Mouse (Mus musculus) retina, adult 2 months (tissue): ENCODE measurements around the gene Fam111a.

ENCODE experiments used
- DNase-seq: peaks from one replicate; pipeline ENCODE4 v3.0.0-alpha.2; 2012; ENCODE audit warnings: low read depth, low spot score

Fam111a gene

GRCm38 (mm10) chr19:12613646-12614045 lies 68.1 kb downstream of the Fam111a start:
- no peak for DNase-seq

- no peak for DNase-seq
Measured at GRCm38 (mm10) chr19:12633176-12633575, 87.6 kb downstream of the Fam111a start, which contains the start of gene Glyat. Glyat (plus strand) TSS chr19:12633308.

- no peak for DNase-seq
Measured at GRCm38 (mm10) chr19:12634259-12634658, 88.7 kb downstream of the Fam111a start.

- DNase-seq, result no peak
Measured at GRCm38 (mm10) chr19:12634963-12635362, 89.4 kb downstream of the Fam111a start.

GRCm38 (mm10) chr19:12636863-12637262 lies 91.3 kb downstream of the Fam111a start:
- DNase-seq, result no peak

- DNase-seq, result no peak
Measured at GRCm38 (mm10) chr19:12638049-12638448, 92.5 kb downstream of the Fam111a start.
